Mouse (Mus musculus) kidney, adult 2 months (tissue): Measurements from ENCODE around the gene Fam19a5.

Experiments
- CTCF ChIP-seq: fragments of 200-500 bp; conservative IDR thresholded peaks from 2 replicates; pipeline ENCODE4 v1.5.1; 2011; ENCODE audit warnings: low read depth, mild to moderate bottlenecking, control low read depth, low read length, moderate library complexity, mixed read lengths; ENCODE audit not compliant: insufficient read depth, insufficient read length
- POLR2A ChIP-seq: fragments of 200-500 bp; IDR thresholded peaks from one replicate; pipeline ENCODE4 v1.6.1; 2011; ENCODE audit warnings: low read depth, low read length, control low read depth

DNA sequence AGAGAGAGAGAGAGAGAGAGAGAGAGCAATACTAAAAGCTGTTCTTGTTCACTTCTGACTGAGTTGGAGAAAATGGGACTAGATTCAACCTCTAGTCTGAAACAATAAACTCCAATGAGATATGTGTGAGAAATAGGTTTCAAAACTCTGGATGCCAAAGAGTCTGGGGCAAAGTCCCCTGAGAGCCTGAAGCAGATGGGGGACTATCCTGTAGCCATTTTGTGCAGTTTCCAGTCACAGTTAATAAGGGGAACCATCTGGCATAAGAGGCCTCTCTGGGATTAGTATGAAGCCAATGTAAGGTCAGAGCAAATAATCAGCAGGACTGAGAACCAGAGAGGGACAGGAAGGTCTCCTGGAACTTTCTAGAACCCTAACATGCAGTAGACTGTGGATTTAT, 25.9 kb upstream of the Fam19a5 start:
- no peak for TF ChIP-seq POLR2A
- no peak for TF ChIP-seq CTCF
